Mouse (Mus musculus) gonadal fat pad, adult 2 months (tissue): ENCODE data around the gene Unc93a. TPM values are rescaled to one million over a fixed set of nuclear protein-coding genes. Genes with fewer than 3 reads are reported as not detected.
"Not testable (repeated sequence)": the region's sequence is repeated elsewhere in the genome, so short reads cannot be mapped to it uniquely, and the experiment has no call there.

Source experiments
- DNase-seq: peaks from one replicate; pipeline ENCODE4 v3.0.0-alpha.2; 2012; ENCODE audit warnings: low read depth
- polyA plus RNA-seq: library from polyadenylated mRNA; depleted of rRNA; stranded (reverse); fragments of >200 nt; gene quantifications from 2 replicates; pipeline ENCODE4 v1.2.3, GENCODE M21; 2012; rRNA removed

Unc93a gene
- polyA plus RNA-seq: 1.2 and 1.8 TPM in 2 replicates

DNA sequence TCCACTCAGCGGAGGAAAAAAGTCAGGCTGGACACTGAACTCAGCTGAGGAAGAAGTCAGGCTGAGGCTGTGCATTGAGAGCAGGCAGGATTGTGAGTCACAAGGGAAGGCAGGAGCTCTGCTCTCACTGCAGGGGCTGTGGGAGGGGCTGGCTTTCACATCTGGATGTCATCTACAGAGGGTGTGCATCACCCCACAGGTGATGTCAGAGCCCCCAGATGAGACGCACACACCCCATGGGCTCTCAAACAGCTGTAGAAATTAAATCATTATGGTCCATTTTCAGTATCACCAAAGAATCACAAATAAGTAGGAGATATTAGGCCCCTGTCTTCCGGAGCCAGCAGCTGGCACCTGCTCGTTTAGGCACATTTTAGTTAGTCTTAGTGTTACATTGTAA lies at the start of gene Unc93a:
Gene Unc93a, minus strand, starts transcription at position 101 of the 400 bp plus-strand sequence.
- not testable (repeated sequence) for DNase-seq

DNA sequence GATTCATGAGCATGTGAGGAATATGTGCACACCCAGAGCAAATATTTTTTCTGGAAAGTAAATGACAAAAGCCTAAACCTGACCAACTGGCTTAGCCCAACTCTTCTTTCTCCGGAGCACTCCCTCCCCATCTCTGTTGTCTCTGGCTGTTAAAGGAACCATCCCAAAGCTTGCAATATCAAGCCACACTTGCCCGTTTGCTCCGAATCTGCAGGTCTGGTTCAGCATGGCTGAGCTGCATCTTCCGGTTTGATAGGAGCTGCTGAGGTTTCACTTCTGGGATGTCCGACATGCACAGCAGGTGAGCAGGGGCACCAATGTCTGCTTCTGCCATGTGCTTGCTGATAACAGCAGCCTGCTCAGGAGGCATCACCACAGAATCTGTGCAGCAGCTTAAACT lies 48.9 kb upstream of the Unc93a start:
- DNase-seq: not testable (repeated sequence)

GRCm38 (mm10) chr17:13179021-13179420 lies 47.4 kb upstream of the Unc93a start:
- not testable (repeated sequence) for DNase-seq

GRCm38 (mm10) chr17:13177796-13178195 lies 46.2 kb upstream of the Unc93a start:
- not testable (repeated sequence) for DNase-seq

- DNase-seq: not testable (repeated sequence)
Measured at GRCm38 (mm10) chr17:13175609-13176008, 44.0 kb upstream of the Unc93a start.

- DNase-seq: not testable (repeated sequence)
Measured at GRCm38 (mm10) chr17:13174029-13174428, 42.4 kb upstream of the Unc93a start.

DNA sequence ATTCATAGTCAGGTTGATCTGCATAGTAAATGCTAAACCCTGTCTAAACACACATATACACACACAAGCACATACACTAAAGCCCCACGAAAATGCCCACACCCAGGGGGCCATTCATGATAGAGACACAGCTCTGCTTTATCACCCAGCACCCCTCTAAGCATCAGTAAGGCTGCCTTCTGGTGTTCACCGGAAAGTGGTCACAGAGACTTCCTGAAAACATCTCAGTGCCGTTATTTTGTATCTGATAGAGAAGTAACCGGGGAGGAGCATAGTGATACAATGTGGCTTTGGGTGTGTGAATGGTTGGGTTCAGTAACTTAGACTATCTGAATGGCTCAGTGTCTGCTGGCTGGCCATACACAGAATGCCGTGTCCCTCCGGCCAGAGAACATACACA lies 42.0 kb upstream of the Unc93a start:
- not testable (repeated sequence) for DNase-seq

- not testable (repeated sequence) for DNase-seq
Measured at GRCm38 (mm10) chr17:13146128-13146527, 14.5 kb upstream of the Unc93a start.

GRCm38 (mm10) chr17:13144580-13145215 lies 13.1 kb upstream of the Unc93a start:
- not testable (repeated sequence) for DNase-seq

DNA sequence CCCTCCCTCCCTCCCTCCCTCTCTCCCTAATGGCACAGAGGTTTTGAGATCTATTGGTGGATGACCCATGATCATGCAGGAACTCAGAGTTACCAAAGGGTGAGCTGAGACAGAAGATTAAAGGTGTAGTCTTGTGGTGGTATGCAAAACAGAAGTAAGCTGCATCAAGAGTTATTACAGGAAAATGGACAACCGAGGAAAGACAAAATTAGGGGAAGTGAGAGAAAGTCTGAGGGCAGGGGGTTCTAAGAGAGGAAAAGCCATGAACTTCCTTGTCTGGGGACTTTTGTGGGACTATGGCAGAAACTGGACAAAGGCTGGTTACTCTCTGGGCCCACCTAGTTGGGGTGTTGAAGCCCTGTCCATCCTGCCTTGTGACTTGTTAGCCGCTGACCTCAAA lies 11.1 kb upstream of the Unc93a start:
- not testable (repeated sequence) for DNase-seq

DNA sequence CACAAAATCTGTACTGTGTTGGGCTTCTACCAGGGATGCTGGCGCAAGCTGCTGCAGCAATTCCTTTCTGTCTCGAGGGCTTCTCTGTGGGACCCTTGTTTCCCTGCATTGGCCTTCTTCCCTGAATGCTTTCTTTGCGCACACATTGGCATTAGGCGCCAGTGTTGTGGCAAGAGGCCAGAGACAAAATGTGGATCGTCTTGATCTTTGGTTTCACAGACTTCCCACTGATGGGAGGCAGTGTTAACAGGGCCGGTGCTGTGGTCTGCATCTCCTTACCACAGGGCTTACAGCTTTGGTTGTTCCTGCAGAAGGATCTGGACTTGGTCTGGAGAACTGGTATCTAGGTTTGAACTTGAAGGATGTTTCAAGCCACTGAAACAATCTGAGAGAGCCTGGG lies 3.7 kb upstream of the Unc93a start:
- not testable (repeated sequence) for DNase-seq

DNA sequence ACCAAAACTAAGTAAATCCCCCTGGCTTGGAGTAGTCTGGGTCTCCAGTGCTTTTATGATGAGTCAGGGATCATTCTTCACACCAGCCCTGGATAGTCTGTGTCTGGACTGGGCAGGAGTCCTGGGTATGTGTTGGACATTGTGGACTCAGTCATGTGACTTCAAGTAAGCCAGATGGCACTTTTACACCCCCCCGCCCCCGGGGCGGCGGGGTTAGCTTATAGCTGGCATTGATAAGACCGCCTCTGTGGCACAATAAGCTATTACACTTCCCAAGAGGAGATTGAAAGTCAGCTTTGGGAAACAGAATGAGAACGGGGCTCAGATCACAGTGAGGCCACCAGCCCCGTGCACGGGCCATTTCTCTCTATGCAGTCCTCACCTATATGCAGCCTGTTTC lies 742 bp upstream of the Unc93a start:
- not testable (repeated sequence) for DNase-seq

- not testable (repeated sequence) for DNase-seq
Measured at GRCm38 (mm10) chr17:13129737-13130465, 1.7 kb downstream of the Unc93a start.

DNA sequence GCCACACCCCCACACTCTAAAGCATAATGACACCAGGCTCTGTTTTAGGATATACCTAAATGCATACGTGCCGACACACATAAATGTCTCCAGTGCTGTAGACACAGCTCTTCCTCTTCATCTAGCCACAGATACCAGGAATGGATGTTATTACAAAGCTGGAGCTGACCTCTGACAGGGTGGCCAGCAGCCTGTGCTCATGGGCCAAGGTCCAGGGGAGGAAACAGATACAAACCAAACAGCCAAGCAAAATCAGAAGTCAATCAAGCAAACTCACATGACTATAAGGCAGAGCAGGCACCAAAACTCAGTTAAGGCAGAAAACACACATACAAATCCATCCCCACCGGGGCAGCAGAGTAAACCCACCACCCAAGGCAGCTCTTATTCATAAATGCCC lies 2.3 kb downstream of the Unc93a start:
- DNase-seq: not testable (repeated sequence)

DNA sequence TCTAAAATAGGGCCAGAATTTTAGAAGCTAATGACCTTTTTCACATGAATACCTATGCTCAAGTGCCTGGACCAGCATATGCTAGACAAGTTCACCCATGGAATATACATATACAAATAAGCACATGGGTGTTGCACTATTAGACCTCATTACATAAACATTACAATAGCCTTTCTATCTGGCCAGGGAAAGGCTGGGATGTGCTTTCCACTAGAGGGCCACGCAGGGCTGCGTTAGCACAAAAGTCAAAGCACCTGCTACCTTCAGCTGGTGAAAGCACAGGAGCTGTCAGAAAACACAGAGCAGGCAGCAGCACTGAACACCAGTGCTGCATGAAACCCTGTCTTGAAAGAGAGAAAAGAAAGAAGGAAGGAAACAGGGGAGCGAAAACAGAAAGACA lies 7.4 kb downstream of the Unc93a start:
- not testable (repeated sequence) for DNase-seq

DNA sequence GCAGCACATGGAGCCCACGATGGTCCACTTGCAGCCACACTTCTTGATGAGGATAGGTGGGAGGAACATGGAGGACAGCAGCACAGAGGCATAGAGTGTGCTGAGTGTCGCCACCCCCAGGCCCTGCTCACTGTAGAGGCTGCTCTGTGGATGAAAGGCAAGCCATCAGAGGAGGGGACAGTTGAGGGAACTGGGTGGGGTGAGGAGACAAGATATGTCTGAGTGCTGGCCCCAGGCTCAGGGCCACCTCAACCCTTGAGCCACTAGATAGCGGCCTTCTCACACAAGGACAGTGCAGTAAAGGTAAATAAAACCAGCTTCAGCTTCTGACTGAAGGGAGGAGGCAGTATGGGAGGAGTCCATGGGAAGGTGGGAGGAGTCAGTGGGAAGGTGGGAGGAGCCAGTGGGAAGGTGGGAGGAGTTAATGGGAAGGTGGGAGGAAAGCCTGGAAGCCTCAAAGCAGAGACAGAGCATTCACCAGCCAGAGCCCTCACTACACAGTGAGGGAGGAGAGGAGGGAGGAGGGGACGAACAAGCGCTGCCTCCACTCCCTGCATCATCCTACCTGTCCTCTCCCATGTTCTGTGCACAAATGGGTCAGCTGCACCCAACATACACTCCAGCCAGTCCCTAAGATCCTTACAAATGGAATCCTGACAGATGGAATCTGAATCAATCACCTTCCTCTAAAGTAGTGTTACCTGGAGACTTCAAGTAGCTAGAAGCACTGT lies 8.1 kb downstream of the Unc93a start:
- not testable (repeated sequence) for DNase-seq

- DNase-seq: not testable (repeated sequence)
Measured at GRCm38 (mm10) chr17:13112504-13113291, 18.9 kb downstream of the Unc93a start.

DNA sequence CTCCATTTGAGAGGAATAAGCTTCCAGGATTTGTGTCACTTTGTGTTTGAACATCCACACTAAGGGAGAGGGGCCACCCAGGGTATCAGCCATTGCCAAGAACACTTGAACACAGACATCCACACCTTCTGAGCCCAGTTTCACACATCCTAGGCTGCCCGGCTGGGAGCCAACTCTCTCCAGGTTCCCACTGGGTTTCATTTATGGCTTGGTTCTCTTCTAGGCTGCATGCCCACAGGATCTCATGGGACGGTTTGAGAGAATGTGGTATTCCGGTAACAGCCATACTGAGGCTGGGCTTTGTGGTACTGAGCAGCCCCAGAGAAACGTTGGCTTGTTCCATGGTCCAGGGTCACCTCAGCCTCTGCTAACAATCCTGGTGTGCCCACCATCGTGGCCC lies 25.0 kb downstream of the Unc93a start:
- DNase-seq: not testable (repeated sequence)

GRCm38 (mm10) chr17:13092960-13093359 lies 38.6 kb downstream of the Unc93a start:
- DNase-seq: not testable (repeated sequence)

DNA sequence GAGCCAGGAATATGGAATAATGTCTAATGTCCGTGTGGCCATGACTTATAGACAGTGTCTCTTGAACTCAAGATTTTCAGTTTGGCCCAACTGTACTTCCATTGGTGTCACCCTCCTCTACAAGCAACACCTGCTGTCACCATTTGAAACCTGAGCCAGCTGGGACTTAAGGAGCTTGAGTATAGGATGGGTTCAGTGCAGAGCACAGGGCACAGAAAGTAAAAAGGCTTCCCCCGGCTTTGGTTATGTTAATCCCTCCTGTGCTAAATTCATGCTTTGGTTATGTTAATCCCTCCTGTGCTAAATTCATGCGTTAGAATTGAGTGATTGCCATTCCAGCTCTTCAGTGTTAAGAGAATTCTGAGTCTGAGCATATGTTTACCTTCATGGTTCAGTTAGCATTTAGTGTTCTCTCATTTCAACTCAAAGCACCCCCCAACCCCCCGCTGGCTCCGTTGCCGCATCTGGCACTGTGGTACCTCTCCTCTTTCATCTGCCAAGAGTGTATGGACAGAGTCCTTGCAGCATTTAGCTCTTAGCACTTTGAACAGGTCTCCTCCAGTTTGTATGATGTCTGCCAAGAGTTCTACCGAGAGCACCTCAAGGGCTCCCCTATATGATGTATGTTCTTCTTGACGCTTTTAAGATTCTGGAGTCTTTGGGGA lies 39.4 kb downstream of the Unc93a start:
- DNase-seq: not testable (repeated sequence)

GRCm38 (mm10) chr17:13091510-13091909 lies 40.1 kb downstream of the Unc93a start:
- DNase-seq: not testable (repeated sequence)
